Mouse (Mus musculus) ZHBTc4 (cell line): Measurements from ENCODE around the gene Hdgfl2.

Experiments used
- DNase-seq: peaks from one replicate; pipeline ENCODE4 v3.0.0-alpha.2; 2011; ENCODE audit warnings: low read depth, low spot score

The Hdgfl2 gene

GRCm38 (mm10) chr17:56078880-56079795, at the start of gene Hdgfl2:
TSS of gene Hdgfl2 (plus strand) at chr17:56079634.
- peak; percentile 100 for DNase-seq

- DNase-seq = no peak
Observed at GRCm38 (mm10) chr17:56030238-56030870, 49.1 kb upstream of the Hdgfl2 start.

- no peak for DNase-seq
Observed at GRCm38 (mm10) chr17:56030919-56031318, 48.5 kb upstream of the Hdgfl2 start.

GRCm38 (mm10) chr17:56031431-56031830, 48.0 kb upstream of the Hdgfl2 start:
- no peak for DNase-seq

GRCm38 (mm10) chr17:56032127-56032733, 47.2 kb upstream of the Hdgfl2 start:
- DNase-seq = no peak

- no peak for DNase-seq
Observed at GRCm38 (mm10) chr17:56032831-56033230, 46.6 kb upstream of the Hdgfl2 start.

GRCm38 (mm10) chr17:56034040-56034725, 45.3 kb upstream of the Hdgfl2 start:
- DNase-seq = no peak

- DNase-seq = no peak
Observed at GRCm38 (mm10) chr17:56034726-56035100, 44.7 kb upstream of the Hdgfl2 start.

- no peak for DNase-seq
Observed at GRCm38 (mm10) chr17:56035216-56035615, 44.2 kb upstream of the Hdgfl2 start.

- peak; percentile 99 for DNase-seq
Observed at GRCm38 (mm10) chr17:56036176-56036900, 43.1 kb upstream of the Hdgfl2 start, which contains the start of gene Sh3gl1. TSS of gene Sh3gl1 (minus strand) at chr17:56036635.

GRCm38 (mm10) chr17:56036901-56037287, 42.5 kb upstream of the Hdgfl2 start:
- no peak for DNase-seq

GRCm38 (mm10) chr17:56038583-56039261, 40.7 kb upstream of the Hdgfl2 start:
- DNase-seq = no peak

- no peak for DNase-seq
Observed at GRCm38 (mm10) chr17:56039345-56039744, 40.1 kb upstream of the Hdgfl2 start.

- peak; percentile 99 for DNase-seq
Observed at GRCm38 (mm10) chr17:56040030-56040856, 39.2 kb upstream of the Hdgfl2 start, which contains the start of gene Chaf1a. TSS of gene Chaf1a (plus strand) at chr17:56040439.

GRCm38 (mm10) chr17:56040857-56041163, 38.6 kb upstream of the Hdgfl2 start:
- peak; percentile 50 for DNase-seq

- DNase-seq = no peak
Observed at GRCm38 (mm10) chr17:56051369-56051768, 28.1 kb upstream of the Hdgfl2 start.

GRCm38 (mm10) chr17:56054938-56055337, 24.5 kb upstream of the Hdgfl2 start:
- no peak for DNase-seq

GRCm38 (mm10) chr17:56055945-56056678, 23.3 kb upstream of the Hdgfl2 start:
- DNase-seq = no peak
